Mouse (Mus musculus) ES-E14 (cell line): ENCODE data around the gene P4ha2.

ENCODE experiments used
- CHD2 ChIP-seq: IDR thresholded peaks from 2 replicates; pipeline ENCODE4 v1.6.1; 2014; ENCODE audit warnings: mild to moderate bottlenecking, low read depth, low read length, inconsistent platforms
- HCFC1 ChIP-seq: IDR thresholded peaks from 2 replicates; pipeline ENCODE4 v1.6.1; 2012; ENCODE audit warnings: low read length, inconsistent platforms, borderline replicate concordance; ENCODE audit not compliant: insufficient read depth
- MAFK ChIP-seq: IDR thresholded peaks from 2 replicates; pipeline ENCODE4 v1.6.1; 2014; ENCODE audit warnings: mild to moderate bottlenecking, low read depth, low read length, inconsistent platforms; ENCODE audit not compliant: insufficient read depth
- ZC3H11A ChIP-seq: IDR thresholded peaks from 2 replicates; pipeline ENCODE4 v1.6.1; 2012; ENCODE audit warnings: low read depth, mild to moderate bottlenecking, inconsistent platforms, low read length, borderline replicate concordance
- ZNF384 ChIP-seq: IDR thresholded peaks from 2 replicates; pipeline ENCODE4 v1.6.1; 2012; ENCODE audit warnings: low read depth, low read length, inconsistent platforms

GRCm38 (mm10) chr11:54129955-54130354 is 30.1 kb downstream of the P4ha2 start:
- TF ChIP-seq MAFK, result no peak
- no peak for TF ChIP-seq HCFC1
- TF ChIP-seq CHD2, result no peak
- no peak for TF ChIP-seq ZNF384
- no peak for TF ChIP-seq ZC3H11A
